Mouse (Mus musculus) urinary bladder, postnatal 14 days (tissue): ENCODE results near the gene Prrc2a.
A peak's percentile ranks its signal among the peaks of the same experiment; 100 is the strongest.
"Not testable (repeated sequence)": the region's sequence is repeated elsewhere in the genome, so short reads cannot be mapped to it uniquely, and the experiment has no call there.

Experiments
- DNase-seq: peaks from one replicate; pipeline ENCODE4 v3.0.0; 2021; ENCODE audit warnings: low spot score

The Prrc2a gene

DNA sequence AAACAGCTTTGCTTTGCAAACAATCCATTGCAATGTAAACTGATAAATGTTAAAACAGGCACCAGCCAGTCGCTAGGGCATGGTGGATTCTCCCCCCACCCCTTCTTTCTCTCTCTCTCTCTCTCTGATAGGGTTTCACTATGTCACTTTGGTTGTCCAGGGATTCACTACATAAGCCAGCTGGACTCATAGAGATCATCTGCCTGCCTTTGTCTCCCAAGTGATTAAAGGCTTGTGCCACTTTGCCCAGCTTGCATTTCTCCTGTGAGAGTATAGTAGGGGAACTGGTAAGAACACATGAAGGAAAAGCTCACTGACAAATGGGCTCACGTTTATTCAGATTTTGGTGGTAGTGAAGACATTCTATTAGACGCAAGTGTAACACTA lies 32.5 kb downstream of the Prrc2a start:
- DNase-seq, result no peak

DNA sequence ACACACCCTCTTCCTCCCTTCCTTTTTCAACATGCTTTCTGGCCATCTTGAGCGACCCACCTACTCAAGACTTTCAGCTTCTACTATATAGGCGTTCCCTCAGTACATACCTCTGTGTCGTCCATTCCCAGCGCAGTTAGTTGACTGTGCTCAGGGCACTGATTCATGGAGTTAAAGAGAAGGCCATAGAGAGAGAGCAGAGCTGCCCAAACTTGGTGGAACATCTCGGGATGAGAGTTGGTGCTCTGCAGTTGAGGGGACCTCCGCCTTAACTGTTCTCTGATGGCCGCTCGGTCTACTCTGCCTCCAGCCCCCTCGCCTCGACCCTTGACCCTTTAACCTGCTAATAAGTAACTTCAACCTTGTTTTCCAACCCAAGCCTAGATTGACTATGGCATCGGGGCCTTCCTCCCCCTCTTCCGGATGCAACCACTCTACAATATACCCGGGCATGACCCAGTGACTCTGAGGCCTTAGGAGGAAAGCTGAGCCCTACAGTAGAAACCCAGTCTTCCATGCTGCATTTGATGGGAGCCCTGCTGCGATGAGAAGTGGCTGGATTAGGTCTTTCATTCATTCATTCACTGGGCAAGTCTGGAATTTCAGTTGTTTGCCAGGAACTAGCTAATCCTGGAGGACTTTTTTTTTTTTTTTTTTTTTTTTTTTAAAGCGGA lies 33.1 kb downstream of the Prrc2a start, which contains the start of gene Apom:
Gene Apom, minus strand, starts transcription at position 551 of the 674 bp plus-strand sequence.
- DNase-seq, result no peak

DNA sequence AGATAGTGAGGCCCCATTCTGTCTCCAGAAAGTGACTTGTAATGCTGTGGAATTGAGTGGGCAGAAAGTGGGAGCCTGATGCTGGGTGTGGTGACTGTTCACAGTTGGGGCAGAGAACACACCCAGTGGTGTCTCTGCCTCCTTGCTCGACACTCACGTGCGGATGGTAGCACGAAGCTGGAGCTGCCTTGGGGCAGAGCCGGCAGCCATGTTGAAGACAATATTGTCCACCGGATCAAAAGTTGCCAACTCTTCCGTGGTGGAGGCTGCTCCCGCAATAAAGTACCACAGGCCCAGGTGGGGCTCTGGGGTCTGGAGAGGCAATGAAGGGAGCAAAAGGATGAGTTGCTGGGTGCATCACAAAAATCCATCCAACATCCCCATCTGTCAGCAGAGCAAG lies 33.7 kb downstream of the Prrc2a start:
- no peak for DNase-seq

DNA sequence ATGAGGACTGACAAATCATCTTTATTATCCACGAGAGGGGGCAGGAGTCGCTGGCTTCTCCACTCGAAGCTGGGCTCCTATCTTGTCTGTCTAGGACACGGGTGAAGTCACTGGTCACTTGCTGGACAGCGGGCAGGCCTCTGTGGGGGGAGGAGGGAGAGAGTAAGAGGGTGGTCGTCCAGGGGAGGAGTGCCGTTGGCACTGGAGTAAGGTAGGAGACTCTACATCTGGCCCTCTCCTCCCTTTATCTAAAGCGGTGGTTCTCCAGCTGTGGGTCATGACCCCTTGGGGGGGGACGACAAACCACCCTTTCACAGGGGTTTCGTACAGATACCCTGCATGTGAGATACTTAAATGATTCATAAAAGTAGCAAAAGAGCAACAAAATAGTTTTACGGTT lies 35.7 kb downstream of the Prrc2a start:
- no peak for DNase-seq

DNA sequence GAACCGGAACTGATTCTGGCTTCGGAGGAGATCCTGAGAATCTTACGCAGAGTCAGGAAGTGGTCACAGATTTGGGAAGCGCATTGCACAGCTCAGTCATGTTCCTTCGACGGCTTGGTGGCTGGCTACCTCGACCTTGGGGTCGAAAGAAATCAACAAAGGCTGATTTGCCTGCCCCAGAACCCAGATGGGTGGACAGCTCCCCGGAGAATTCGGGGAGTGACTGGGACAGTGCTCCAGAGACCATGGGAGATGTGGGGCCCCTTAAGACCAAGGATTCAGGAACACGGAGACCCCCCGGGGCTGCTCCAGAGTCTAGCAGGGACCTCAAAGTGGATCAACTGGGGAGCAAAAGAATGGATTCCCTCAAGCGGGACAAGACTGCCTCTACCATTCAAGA lies 37.7 kb downstream of the Prrc2a start:
- DNase-seq, result no peak

DNA sequence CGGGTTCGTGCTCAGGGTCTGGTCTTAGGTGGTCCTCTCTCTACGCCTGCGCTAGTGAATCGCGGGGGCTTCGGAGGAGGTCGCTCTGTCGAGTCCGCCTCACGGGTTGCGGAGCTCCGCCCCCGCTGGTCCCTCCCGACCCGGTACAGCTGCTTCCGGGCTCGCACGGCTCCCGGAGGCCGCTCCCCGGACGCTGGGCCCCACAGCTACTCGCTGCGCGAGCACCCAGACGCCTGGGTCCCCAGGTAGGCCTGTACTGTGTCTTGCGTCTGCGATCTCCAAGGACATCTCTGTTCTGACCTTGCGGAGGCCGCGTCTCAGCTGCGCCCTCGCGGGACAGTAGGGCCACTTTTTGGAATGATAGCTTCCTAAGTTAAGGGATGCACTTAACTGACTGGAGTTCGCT lies 38.5 kb downstream of the Prrc2a start, which contains the start of gene D17H6S53E:
Gene D17H6S53E, plus strand, starts transcription at position 168 of the 406 bp plus-strand sequence.
- DNase-seq, result peak; percentile 76

DNA sequence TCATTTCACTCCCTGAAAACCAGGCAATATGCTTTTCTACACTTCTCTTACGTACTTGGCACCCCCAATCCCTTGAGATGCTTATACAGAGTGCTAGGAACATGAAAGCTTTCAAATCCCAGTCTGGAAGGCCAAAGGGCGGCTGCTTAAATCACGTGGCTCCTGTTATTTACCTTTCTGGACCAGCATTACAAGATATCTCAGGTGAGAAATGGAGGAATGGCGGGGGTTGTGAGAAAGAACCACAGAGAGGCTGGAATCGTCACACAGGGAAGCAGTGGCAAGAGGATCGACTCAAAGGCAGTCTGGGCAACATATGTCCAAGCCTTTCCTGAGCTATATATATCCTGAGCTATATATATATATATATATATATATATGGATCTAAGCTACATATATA lies 39.1 kb downstream of the Prrc2a start:
- DNase-seq, result no peak

DNA sequence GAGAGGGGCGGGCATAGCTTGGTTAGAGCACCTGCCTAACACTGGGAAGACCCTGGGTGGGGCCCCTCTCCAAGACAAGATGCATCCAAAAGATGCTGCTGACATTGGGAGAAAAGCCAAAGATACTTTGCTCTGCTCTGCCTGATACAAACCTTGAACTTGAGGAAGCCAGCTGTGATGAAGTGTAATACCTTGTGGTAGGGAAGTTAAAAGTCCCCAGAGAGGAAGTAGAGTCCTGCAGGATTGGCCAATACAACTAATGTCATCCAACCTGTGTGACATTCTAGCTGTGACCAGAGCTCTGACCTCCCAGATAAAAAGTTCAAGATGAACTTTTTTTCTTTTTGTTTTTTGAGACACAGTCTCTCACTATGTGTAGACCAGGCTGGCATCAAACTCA lies 39.6 kb downstream of the Prrc2a start:
- no peak for DNase-seq

DNA sequence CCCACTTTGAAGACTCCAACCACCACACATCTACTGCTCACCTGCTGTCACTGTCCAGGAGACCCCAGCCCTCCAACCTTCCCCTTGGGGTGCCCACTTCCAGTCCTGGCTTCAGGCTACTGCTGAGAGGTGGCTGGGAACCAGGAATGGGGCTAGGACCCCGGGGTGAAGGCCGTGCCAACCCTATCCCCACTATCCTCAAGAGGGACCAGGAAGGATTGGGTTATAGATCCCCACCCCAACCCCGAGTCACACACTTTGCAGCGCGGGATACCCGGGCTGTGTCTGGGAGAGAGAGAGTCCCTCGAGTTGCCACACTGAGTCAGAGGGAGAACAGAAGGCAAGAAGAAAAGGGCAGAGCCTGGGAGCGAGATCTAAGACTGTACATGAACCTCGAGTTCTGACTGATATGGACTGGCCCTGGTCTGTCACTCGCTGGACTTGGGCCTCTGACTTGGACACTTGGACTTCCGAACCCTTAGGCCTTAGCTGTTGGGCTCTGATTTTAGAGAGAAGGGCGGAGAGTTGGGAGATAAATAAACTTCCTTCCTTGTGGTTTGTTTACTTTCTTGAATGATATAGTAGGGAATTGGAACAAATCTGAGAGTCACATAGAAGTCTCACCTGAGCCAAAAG lies 40.3 kb downstream of the Prrc2a start:
- not testable (repeated sequence) for DNase-seq

DNA sequence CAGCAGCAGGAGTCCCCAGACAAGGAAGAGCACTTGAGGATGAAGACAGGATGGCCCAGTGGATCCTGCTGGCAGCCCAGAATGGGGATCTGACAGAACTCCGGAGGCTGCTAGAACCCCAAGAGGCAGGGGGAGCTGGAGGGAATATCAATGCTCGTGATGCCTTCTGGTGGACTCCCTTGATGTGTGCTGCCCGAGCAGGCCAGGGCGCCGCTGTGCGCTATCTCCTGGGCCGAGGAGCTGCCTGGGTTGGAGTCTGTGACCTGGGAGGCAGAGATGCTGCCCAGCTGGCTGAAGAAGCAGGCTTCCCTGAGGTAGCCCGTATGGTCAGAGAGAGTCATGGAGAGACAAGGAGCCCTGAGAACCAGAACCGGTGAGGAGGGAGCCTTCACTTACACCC lies 41.4 kb downstream of the Prrc2a start:
- not testable (repeated sequence) for DNase-seq

DNA sequence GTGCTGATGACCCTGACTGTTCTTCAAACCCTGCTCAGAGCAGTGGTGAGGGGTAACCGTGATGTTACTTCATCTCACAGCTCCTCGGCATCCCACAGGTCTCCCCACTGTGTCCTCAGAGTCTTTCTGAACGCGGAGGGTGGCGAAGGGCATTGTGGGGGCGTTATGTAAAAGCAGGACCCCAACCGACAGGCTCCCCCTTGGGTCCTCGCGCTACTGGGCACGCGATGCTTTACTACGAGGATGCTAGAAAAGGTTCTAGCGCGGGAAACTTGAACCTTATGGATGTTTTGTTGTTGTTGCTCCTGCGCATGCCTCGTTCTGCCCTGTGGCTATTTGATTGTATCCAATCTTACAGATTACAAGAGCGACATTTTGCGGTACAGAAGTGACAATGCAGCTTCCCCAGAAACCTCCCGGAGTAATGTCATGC lies 42.8 kb downstream of the Prrc2a start, which contains the start of gene Csnk2b:
Gene Csnk2b, minus strand, starts transcription at position 183 of the 433 bp plus-strand sequence.
- peak; percentile 42 for DNase-seq

DNA sequence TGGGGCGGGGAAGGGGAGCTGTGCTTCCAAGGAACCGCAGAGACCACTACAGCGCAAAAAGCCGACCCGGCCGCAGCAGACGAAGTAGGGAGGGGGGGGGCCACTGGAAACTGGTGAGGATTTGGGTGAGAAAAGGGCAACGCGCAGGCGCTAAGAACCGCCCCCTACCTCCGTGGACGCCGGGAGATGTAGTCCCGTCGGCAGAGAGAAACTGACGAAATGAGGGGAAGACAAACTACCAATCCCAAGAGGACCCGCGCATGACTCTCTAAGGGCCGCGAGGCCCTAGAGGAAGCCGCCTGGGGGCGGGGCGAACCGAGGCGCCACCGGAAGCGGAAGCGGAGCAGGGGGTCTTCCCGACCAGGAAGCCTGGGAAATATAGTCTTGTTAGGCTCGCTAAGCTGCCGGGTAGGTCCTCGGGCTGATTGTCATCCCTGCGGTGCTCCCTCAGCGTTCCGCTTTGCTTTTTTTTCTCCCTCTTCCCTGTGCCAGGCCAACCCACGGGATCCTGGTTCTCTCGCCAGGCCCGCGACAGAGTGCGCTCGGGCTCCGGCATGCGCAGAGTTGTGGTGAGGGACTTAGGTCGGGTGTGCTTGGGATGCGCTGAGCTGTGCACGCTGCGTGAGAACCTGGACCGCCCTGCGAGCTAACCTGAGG lies 43.4 kb downstream of the Prrc2a start, which contains the start of gene Gpank1:
Gene Gpank1, plus strand, starts transcription at position 313 of the 657 bp plus-strand sequence.
- peak; percentile 99 for DNase-seq

DNA sequence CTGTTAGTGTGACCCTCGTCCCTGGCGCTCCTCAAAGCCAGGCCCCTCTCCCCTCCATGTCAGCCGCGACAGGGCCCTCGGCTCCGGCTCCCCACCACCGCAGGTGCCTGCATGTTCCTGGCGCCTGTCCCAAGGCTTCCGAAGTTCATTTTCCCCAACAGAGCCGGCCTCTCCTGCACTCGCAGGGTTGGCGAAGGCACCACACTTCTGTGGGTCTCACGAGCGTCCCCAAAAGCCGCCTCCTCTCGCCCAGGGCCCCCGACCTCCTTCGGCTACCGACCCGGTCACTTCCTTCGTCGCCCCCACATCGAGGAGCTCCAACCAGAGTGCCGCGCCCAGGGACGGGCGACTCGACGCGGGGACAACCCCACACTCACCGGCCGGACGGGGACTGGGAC lies 44.0 kb downstream of the Prrc2a start:
- peak; percentile 46 for DNase-seq

DNA sequence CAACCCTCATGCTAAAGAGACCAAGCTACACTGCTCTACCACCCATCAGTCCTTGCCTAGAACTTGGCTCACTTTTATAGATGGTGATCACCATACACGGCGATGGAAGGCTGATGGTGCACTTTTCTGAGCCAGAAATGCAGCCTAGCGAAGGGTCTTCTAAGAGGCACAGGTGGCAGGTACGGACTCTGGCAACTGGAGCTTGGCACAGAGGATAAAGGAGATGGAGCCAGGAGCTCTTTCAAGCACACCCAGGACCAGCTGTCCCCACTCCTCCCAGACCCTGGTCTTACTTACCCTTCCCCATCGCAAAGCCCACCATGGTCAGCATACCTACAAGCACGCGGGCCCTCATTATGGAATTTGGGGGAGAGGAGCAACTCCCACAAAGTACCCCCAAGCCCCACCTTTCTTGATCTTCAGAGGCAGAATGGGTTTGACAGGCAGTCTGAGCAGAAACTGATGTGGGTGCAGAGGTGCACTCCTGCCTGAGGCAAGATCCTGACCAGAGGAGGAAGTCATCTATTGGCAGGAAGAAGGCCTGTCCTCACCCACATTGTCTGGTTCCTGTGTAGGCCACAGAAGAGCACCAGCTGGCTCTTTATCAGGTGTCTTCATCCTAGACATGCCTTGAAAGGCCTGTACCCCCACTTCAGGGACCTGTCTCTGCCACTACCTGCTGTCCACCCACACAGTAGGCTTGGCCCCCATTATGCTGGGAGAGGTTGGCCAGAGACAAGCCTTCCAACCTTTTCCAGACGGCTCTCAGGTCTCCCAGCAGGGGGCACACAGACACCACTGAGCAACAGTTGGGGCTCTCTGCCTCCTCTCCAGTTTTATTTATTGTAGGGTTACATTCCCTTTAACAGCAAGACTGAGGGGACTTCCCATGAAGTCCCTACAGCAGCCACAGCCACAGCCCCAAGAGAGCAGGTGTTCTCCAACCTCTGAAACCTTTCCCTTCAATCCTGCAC lies 49.4 kb downstream of the Prrc2a start, which contains the start of gene Ly6g5b:
Gene Ly6g5b, minus strand, starts transcription at position 383 of the 974 bp plus-strand sequence.
- DNase-seq, result no peak

DNA sequence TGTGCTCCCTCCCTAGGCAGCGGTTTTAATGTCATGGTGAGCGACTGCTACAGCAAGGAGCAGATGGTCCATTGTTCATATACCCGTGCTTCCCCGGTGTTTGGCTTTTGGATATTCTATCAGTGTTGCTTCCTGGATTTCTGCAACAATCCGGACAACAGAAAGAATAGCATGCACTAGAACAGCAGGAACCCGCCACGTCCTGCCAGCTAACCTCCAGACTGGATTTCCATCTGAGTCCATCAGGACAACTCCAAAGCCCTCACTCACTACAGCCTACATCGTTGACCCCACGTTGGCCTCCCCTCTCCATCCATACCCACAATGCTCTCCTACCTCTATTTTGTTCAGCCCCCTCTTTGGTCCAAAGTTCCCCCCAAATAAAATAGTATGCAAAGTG lies 52.9 kb downstream of the Prrc2a start:
- no peak for DNase-seq

DNA sequence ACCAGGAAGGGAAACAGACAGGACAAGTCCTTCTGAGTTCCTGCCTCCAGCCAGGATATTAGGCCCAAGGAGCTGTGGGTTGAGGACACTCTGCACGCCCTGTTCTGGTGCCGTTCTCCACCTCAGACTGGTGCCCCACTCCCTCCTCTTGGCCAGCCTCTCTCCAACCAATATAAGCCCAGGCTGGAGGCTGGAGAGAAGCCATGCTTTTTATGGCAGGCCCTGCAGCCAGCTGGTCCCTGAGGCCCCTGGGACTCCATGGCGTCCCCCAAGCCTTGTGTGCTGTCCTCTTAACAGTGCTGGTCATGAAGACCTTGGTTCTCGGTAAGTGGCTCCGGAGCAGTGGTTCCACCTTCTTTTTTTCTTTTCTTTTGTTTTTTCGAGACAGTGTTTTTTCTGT lies 56.6 kb downstream of the Prrc2a start, which contains the start of gene Ly6g5c:
Gene Ly6g5c, plus strand, starts transcription at position 183 of the 400 bp plus-strand sequence.
- DNase-seq, result no peak

DNA sequence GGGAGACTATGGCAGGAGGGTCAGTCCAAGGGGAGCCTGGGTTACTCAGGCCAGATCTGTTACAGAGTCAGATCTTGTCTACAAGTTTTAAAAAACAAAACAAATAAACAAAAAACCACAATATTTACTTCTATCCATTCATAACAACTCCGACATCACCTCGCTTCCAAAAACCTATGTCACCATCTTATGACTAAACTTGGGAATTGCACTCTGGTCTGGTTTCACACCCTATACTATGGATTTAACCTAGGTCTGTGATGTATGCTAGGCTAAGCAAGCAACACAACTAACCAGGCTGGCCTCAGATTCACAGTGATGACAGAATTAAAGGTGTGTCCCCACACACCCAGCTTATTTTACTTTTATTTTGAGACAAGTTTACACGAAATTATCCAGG lies 58.2 kb downstream of the Prrc2a start:
- DNase-seq, result no peak

DNA sequence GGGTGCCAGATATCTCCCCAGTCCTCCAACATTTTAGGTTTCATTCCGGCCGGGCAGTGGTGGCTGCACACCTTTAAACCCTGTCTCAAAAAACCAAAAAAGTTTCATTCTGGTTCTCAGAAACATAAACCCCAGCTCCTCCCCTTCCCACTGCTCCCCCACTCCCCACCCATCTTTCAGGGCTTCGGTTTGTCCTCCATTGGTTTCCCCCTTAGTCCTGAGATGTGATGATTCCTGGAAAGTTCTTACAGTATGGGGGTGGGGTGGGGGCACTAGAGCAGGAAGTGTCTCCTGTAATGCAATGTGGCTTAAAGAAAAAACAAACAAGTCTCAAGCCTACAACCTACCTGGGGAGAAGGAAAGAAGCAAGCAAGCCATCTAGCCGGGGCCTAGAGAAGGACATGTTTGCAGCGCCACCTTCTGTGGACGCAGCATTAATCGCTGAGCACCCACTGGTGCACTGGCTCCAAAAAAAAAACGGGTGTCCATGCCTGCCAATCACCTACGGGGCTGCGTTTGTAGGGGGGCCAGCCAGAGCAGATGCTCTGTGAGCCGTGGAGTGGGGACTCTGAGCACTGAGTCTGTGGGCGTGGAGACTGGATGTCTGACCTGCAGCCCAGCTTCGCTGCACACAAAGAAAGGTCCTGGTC lies 58.8 kb downstream of the Prrc2a start:
- peak; percentile 53 for DNase-seq

DNA sequence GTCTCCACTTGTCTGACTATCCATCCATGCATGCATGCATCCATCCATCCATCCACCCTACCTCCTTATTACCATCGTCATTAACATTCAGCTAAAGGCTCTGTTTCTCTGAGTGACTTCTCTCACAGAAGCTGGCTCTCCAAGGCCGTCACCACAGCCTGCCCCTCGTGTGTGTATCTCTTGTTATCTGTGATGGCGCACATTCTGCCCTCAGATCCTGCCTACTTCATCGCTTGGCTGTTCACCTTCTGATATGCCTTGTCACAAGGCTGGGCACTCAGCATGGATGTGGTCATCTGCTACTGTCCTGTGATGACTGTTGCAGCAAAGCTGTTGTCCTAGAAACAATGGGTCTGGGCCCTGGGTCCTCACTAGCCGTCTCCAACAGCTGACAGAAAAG lies 59.9 kb downstream of the Prrc2a start:
- no peak for DNase-seq

DNA sequence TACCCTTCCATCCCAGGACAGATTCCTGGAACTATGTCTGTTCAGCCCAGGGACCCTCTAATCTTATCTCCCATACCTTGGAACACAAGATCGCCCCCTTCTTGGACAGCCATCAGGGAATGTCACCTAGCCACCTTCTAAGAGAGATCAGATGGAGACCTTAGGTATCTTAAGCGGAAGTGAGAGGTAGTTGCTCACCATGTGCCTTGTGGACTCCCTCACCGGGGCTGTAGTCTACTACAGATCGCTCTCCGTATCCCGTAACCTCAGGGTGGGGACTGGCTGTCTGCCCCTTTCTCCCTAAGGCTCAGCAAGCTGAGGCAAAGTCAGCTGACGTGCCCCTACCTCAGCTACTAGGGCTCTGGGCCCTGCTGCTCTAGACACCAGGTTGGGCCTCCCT lies 60.6 kb downstream of the Prrc2a start:
- no peak for DNase-seq

DNA sequence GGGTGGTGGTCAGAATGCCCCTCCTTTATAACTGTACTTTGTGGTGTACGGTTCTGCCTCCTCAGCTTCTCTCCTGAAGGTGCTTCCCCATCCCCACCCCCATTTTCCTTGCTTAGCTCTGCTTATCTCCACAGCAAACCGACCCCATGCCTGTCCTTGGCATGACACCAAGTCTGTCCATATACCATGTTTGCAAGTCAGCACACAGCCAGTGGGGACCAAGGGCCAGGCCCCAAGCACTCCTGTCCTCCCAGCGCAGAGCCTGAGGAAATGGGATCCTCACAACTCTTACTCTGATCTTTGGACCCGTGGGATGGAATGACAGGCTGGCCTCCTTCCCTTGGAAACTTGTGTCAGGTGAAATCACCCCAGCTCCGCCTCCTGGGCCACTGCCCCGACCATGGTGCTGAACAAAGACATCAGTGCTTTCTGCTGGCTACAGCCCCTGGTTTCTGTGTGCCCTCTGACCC lies 61.4 kb downstream of the Prrc2a start:
- no peak for DNase-seq
